ENCODE assay signal across 9 mouse cellular contexts in the genomic region with DNA sequence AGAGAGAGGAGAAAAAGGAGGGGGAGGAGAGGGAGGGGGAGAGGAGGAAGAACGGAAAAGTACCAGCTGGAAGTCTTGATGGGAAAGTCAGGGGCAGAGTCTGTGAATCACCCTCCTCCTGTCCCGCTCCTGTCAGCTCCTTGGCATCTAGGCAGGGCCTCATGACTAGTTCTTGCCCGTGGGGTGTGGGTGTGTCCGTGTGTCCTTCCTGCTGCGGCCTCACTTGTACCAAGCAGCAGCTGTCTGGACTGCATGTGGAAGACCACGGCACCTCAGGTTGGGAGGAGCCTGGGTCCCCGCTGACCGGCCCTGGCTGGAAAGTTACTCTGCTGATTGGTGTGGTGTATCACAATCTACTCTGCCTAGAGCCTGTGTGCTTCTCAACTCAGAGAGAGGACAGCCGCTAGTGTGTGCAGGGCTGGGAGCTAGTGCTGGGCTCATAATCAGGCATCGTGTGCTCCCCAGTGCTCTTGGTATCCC. TPM values are rescaled to one million over a fixed set of nuclear protein-coding genes. Genes with fewer than 3 reads are reported as not detected.
DNase-seq lines count a peak whose midpoint lies in the region; ATAC-seq and TF ChIP-seq lines count a peak whose summit lies in the region.
"Had no signal": no experiment of that assay in that cellular context is flagged by ENCODE, and none has a peak within 500 bp of the region (broad histone marks: within the 10 kb centered on the region; RNA-seq: fewer than 3 reads in every experiment).

No protein-coding gene starts in this region.

- H3K27me3 ChIP-seq in heart, embryonic 10.5 days (ENCODE audit: insufficient read depth, poor library complexity, severe bottlenecking) = peaks cover 33% of the 10 kb centered on the region
- no peaks in the 10 kb centered on the region; the same call in 1 of the 2 replicates for H3K27me3 ChIP-seq in heart, embryonic 16.5 days (ENCODE audit: control insufficient read depth, insufficient read depth, low read length)
- H3K27me3 ChIP-seq in limb, embryonic 14.5 days (ENCODE audit: control insufficient read depth, insufficient read depth, low read length) = no peaks in the 10 kb centered on the region

- no peak overlapping the region for H3K9ac ChIP-seq in heart, embryonic 16.5 days (ENCODE audit: low read length)
- no peak overlapping the region for H3K9ac ChIP-seq in limb, embryonic 14.5 days (ENCODE audit: low read depth, low read length, severe bottlenecking)

- peaks cover 16% of the 10 kb centered on the region for H3K4me1 ChIP-seq in heart, embryonic 10.5 days
- no peaks in the 10 kb centered on the region for H3K4me1 ChIP-seq in heart, embryonic 16.5 days (ENCODE audit: control insufficient read depth, insufficient read depth, low read length)
- peaks cover 38% of the 10 kb centered on the region for H3K4me1 ChIP-seq in limb, embryonic 14.5 days (ENCODE audit: control insufficient read depth, insufficient read depth, low read length)

- no peaks in the 10 kb centered on the region for H3K9me3 ChIP-seq in heart, embryonic 10.5 days
- no peaks in the 10 kb centered on the region for H3K9me3 ChIP-seq in heart, embryonic 16.5 days (replicated peaks; ENCODE audit: control insufficient read depth, low read length)
- no peaks in the 10 kb centered on the region for H3K9me3 ChIP-seq in limb, embryonic 14.5 days (ENCODE audit: control insufficient read depth, low read length)

- 0 out of 2 replicates have a peak, but pooled peaks have one; percentile 23 for ATAC-seq in heart, embryonic 16.5 days (replicated peaks; ENCODE audit: extremely low read depth, insufficient read depth, low FRiP score)
- ATAC-seq in limb, embryonic 14.5 days (ENCODE audit: low FRiP score, low read depth) = peak; percentile 31; the same call in 1 of the 2 replicates
- ATAC-seq in erythroblast, adult 5-6 weeks (replicated peaks; ENCODE audit: low FRiP score, poor library complexity, severe bottlenecking) = no peak
- ATAC-seq: inflammation-experienced regulatory T-cells, adult 6 months had no signal

- H3K4me3 ChIP-seq in heart, embryonic 10.5 days = no peak overlapping the region
- H3K4me3 ChIP-seq in heart, embryonic 16.5 days (ENCODE audit: low read length) = no peak overlapping the region
- no peak overlapping the region for H3K4me3 ChIP-seq in limb, embryonic 14.5 days (replicated peaks; ENCODE audit: low read length)

- DNase-seq in heart, adult 11 months = peak; percentile 97
- no peak for DNase-seq in heart, embryonic 10.5 days (ENCODE audit: low spot score)
- peak; percentile 66 for DNase-seq in adrenal gland, postnatal 14 days
- DNase-seq in limb, embryonic 14.5 days (ENCODE audit: low spot score) = peak; percentile 43
- no peak for DNase-seq in cerebellum, postnatal 4 days (ENCODE audit: low spot score in 2 of 2)
- no peak for DNase-seq in spleen, adult 18-20 months

- no peaks in the 10 kb centered on the region for H3K36me3 ChIP-seq in heart, embryonic 10.5 days
- H3K36me3 ChIP-seq in heart, embryonic 16.5 days (ENCODE audit: control insufficient read depth, insufficient read depth) = no peaks in the 10 kb centered on the region
- no peaks in the 10 kb centered on the region for H3K36me3 ChIP-seq in limb, embryonic 14.5 days (ENCODE audit: control insufficient read depth, insufficient read depth, low read length)

- H3K27ac ChIP-seq in heart, embryonic 10.5 days = no peak overlapping the region
- H3K27ac ChIP-seq in heart, embryonic 16.5 days (ENCODE audit: low read length) = no peak overlapping the region
- H3K27ac ChIP-seq in limb, embryonic 14.5 days (replicated peaks; ENCODE audit: low read depth, low read length) = no peak overlapping the region

- no peak for TF ChIP-seq POLR2A in limb, embryonic 14.5 days (IDR thresholded peaks at IDR 0.05; ENCODE audit: borderline replicate concordance, extremely low read depth, insufficient read depth, insufficient read length)

- H3K4me2 ChIP-seq in heart, embryonic 16.5 days (ENCODE audit: low read depth, low read length) = no peak overlapping the region
- H3K4me2 ChIP-seq in limb, embryonic 14.5 days (replicated peaks; ENCODE audit: low read depth, low read length, severe bottlenecking) = no peak overlapping the region

- 44% methylated on average over 10 of the region's 10 CpGs for WGBS in heart, embryonic 10.5 days
- WGBS in heart, embryonic 16.5 days = 35% methylated on average over 10 of the region's 10 CpGs
- WGBS in limb, embryonic 14.5 days = 47% methylated on average over 8 of the region's 10 CpGs

RNA-seq across cellular contexts. Expression of a gene that starts 8.3 kb away (rescaled TPM):
- 393 and 440 TPM in 2 replicates for polyA plus RNA-seq in heart, embryonic 10.5 days (2016; fragmentation: Nextera tagmentation; extraction: Ambion mirVana)
- 162 and 182 TPM in 2 replicates for total RNA-seq in adrenal gland, postnatal 14 days (2021)
- polyA plus RNA-seq in heart, embryonic 16.5 days (2015; fragmentation: Nextera tagmentation; extraction: Ambion mirVana) = 272 and 283 TPM in 2 replicates
- 233 and 255 TPM in 2 replicates for polyA plus RNA-seq in limb, embryonic 14.5 days (2012; rRNA removed)
- polyA plus RNA-seq in limb, embryonic 14.5 days (2014; fragmentation: Nextera tagmentation; extraction: Ambion mirVana) = 308 and 343 TPM in 2 replicates
- total RNA-seq in erythroblast, adult 5-6 weeks (2015; ENCODE audit: low replicate concordance) = 37.1 and 39.7 TPM in 2 replicates
- 19.8 and 25.6 TPM in 2 replicates for total RNA-seq in erythroblast, adult 5-6 weeks (2017; ENCODE audit: low replicate concordance)

RNA-seq across cellular contexts. Expression of a gene that starts 25.6 kb away (rescaled TPM):
- polyA plus RNA-seq in heart, embryonic 10.5 days (2016; fragmentation: Nextera tagmentation; extraction: Ambion mirVana) = 0.05 and 0.10 TPM in 2 replicates
- total RNA-seq in adrenal gland, postnatal 14 days (2021) = 0.53 and 0.56 TPM in 2 replicates
- polyA plus RNA-seq in heart, embryonic 16.5 days (2015; fragmentation: Nextera tagmentation; extraction: Ambion mirVana) = 0.44 and 0.49 TPM in 2 replicates
- 0.47 and 0.55 TPM in 2 replicates for polyA plus RNA-seq in limb, embryonic 14.5 days (2012; rRNA removed)
- 0.46 and 0.76 TPM in 2 replicates for polyA plus RNA-seq in limb, embryonic 14.5 days (2014; fragmentation: Nextera tagmentation; extraction: Ambion mirVana)
- total RNA-seq in erythroblast, adult 5-6 weeks (2015; ENCODE audit: low replicate concordance) = not detected in 2 replicates
- not detected in 2 replicates for total RNA-seq in erythroblast, adult 5-6 weeks (2017; ENCODE audit: low replicate concordance)
- polyA plus RNA-seq: inflammation-experienced regulatory T-cells, adult 6 months had no signal

Comparison
In these comparisons a context has a peak if more than half of its experiments do, and no peak if none do; other contexts are left out.
1. DNase-seq: peak in heart, adult 11 months (single experiment), adrenal gland, postnatal 14 days (single experiment) and limb, embryonic 14.5 days (single experiment); none in heart, embryonic 10.5 days (single experiment), cerebellum, postnatal 4 days (0 of 2) and spleen, adult 18-20 months (0 of 2).